Comparison of ENCODE assay signal across 26 mouse cellular contexts in genomic region chr1:91622874-91623273, GRCm38 (mm10).
"Had no signal": no experiment of that assay in that cellular context is flagged by ENCODE, and none has a peak within 500 bp of the region (broad histone marks: within the 10 kb centered on the region; RNA-seq: fewer than 3 reads in every experiment).

No protein-coding gene starts in this region.

- DNase-seq: cerebellum, adult 18-20 months; cerebellum, adult 2 months; cerebellum, adult 8-10 months; cerebellum, adult 9-10 months; cerebellum, adult 9-11 months; cerebellum, postnatal 10 days; cerebellum, postnatal 25 days; cerebellum, postnatal 36 days; embryo, embryonic 11 days; gastrocnemius, adult 2 months; gastrocnemius, postnatal 10 days; gastrocnemius, postnatal 14 days; gastrocnemius, postnatal 25 days; gastrocnemius, postnatal 36 days; heart, adult 11 months; heart, adult 18-20 months; heart, adult 2 months had no signal

- H3K4me3 ChIP-seq: embryonic facial prominence, embryonic 10.5 days; embryonic facial prominence, embryonic 12.5 days; embryonic facial prominence, embryonic 13.5 days; embryonic facial prominence, embryonic 15.5 days; erythroblast, embryonic 14.5 days; forebrain, embryonic 10.5 days; forebrain, embryonic 12.5 days; forebrain, embryonic 15.5 days; gastrocnemius, adult 2 months; heart, adult 2 months had no signal

- H3K4me2 ChIP-seq: embryonic facial prominence, embryonic 12.5 days; embryonic facial prominence, embryonic 13.5 days; embryonic facial prominence, embryonic 15.5 days; forebrain, embryonic 12.5 days; forebrain, embryonic 15.5 days had no signal

- H3K9ac ChIP-seq: embryonic facial prominence, embryonic 12.5 days; embryonic facial prominence, embryonic 13.5 days; embryonic facial prominence, embryonic 15.5 days; forebrain, embryonic 12.5 days; forebrain, embryonic 15.5 days had no signal

- H3K27me3 ChIP-seq: embryonic facial prominence, embryonic 12.5 days; embryonic facial prominence, embryonic 13.5 days; embryonic facial prominence, embryonic 15.5 days; forebrain, embryonic 12.5 days; forebrain, embryonic 15.5 days had no signal

- H3K27ac ChIP-seq: embryonic facial prominence, embryonic 10.5 days; embryonic facial prominence, embryonic 12.5 days; embryonic facial prominence, embryonic 15.5 days; forebrain, embryonic 10.5 days; forebrain, embryonic 12.5 days; forebrain, embryonic 15.5 days; gastrocnemius, adult 2 months; heart, adult 2 months had no signal

- ATAC-seq: forebrain, embryonic 14.5 days; forebrain, embryonic 15.5 days had no signal

- H3K36me3 ChIP-seq: embryonic facial prominence, embryonic 10.5 days; embryonic facial prominence, embryonic 12.5 days; embryonic facial prominence, embryonic 13.5 days; embryonic facial prominence, embryonic 15.5 days; forebrain, embryonic 10.5 days; forebrain, embryonic 12.5 days; forebrain, embryonic 15.5 days had no signal

- H3K9me3 ChIP-seq: embryonic facial prominence, embryonic 10.5 days; embryonic facial prominence, embryonic 12.5 days; embryonic facial prominence, embryonic 13.5 days; embryonic facial prominence, embryonic 15.5 days; forebrain, embryonic 10.5 days; forebrain, embryonic 12.5 days; forebrain, embryonic 15.5 days had no signal

- H3K4me1 ChIP-seq: forebrain, embryonic 15.5 days had no signal
